In the genomic region with DNA sequence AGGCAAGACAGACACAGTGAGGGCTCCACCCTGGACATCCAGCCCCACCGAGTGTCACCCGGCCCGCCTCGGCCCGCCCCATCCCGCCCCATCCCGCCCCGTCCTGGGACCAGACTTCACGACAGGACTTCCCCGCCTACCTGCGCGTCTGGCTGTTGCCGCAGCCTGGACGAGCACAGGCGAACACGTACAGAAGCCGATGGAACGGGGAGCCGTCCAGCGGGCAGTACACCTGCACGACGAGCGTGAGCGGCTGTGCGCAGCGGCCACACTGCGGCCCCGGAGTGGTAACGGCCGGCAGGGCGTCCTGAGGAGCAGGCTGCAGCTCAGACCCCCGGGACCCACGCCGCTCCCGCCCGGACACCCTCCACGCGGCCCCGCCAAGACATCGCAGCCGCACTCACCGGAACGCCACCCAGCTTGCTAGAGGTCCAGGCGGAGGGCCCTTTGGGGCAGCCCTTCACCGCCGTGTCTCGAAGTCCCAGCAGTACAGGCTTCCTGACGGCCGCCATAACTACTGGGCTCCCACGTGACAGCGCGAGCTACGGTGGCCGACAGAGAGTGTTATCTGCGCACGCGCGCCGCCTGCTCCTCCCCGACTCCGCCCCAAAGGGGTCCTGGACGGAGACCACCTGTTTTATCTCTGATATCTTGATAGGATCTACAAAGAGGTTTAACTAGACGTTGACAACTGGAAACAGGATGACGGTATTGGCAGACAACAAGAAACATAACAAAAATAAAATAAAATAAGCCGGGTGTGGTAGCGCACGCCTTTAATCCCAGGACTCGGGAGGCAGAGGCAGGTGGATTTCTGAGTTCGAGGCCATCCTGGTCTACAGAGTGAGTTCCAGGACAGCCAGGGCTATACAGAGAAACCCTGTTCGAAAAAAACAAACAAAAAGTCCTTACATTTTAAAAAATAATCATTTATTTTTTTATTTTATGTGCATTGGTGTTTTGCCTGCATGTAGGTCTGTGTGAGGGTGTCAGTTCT, we compare ENCODE assay signal across 8 mouse cellular contexts. TPM values are rescaled to one million over a fixed set of nuclear protein-coding genes. Genes with fewer than 3 reads are reported as not detected.
DNase-seq lines count a peak whose midpoint lies in the region; ATAC-seq and TF ChIP-seq lines count a peak whose summit lies in the region.

Gene Pdcd2l, minus strand, starts transcription at position 530 of the 997 bp plus-strand sequence.

- peak; percentile 95 for DNase-seq in gastrocnemius, postnatal 10 days
- peak; percentile 93 for DNase-seq in induced T-regulatory cell, adult 2 months (ENCODE audit: low read depth)
- peak; percentile 71 to 90 for DNase-seq in left cerebral cortex, adult 9 months (ENCODE audit: low spot score in 2 of 2)
- DNase-seq in right cerebral cortex, postnatal 14 days, result peak; percentile 96
- DNase-seq in urinary bladder, postnatal 36 days (ENCODE audit: low spot score in 2 of 2), result peak; percentile 86 to 90

- H3K4me1 ChIP-seq in cortical plate, adult 2 months (ENCODE audit: control insufficient read depth, insufficient read depth, low read length), result no peaks in the 10 kb centered on the region

- ATAC-seq in activated CD4-positive, CD25-positive, alpha-beta regulatory T cell, adult 4 months, result peak; percentile 75
- ATAC-seq in megakaryocyte progenitor cell, adult 5-6 weeks (replicated peaks; ENCODE audit: poor library complexity), result peak; percentile 84

- peak within 1 kb of the TSS; percentile 83 for H3K4me3 ChIP-seq in cortical plate, adult 2 months (ENCODE audit: insufficient read depth, low read length)

- no peak for TF ChIP-seq CTCF in cortical plate, adult 2 months (IDR thresholded peaks at IDR 0.05; ENCODE audit: extremely low read depth, insufficient read depth, low read length)

- peak; percentile 63; the same call in 1 of the 2 replicates for TF ChIP-seq POLR2A in cortical plate, adult 2 months (IDR thresholded peaks at IDR 0.05; ENCODE audit: extremely low read depth, insufficient read depth, low read length)

- no peak within 1 kb of the TSS; the same call in 1 of the 2 replicates for H3K27ac ChIP-seq in cortical plate, adult 2 months (ENCODE audit: insufficient read depth, low read length)

RNA-seq across cellular contexts. Expression of gene Pdcd2l, which starts in this region (rescaled TPM):
- polyA plus RNA-seq in activated CD4-positive, CD25-positive, alpha-beta regulatory T cell, adult 4 months (2017; shearing (Covaris generic)), result 10 to 100 TPM; 23.4 to 35.1 TPM
- polyA plus RNA-seq in cortical plate, adult 2 months (2012; rRNA removed), result 28.3 and 30.5 TPM in 2 replicates
- total RNA-seq in gastrocnemius, postnatal 10 days (2021), result 10 to 100 TPM; 19.5 to 23.2 TPM
- total RNA-seq in megakaryocyte progenitor cell, adult 5-6 weeks (2015), result 25.2 and 32.9 TPM in 2 replicates
- 33.0 and 42.0 TPM in 2 replicates for total RNA-seq in megakaryocyte progenitor cell, adult 5-6 weeks (2017)
